Mouse (Mus musculus) lung, adult 2 months (tissue): ENCODE data around the gene Psip1.

Experiments
- CTCF ChIP-seq: fragments of 200-500 bp; IDR thresholded peaks from 2 replicates; pipeline ENCODE4 v1.5.1; 2011; ENCODE audit warnings: mild to moderate bottlenecking, low read length, control low read depth; ENCODE audit not compliant: insufficient read depth
- POLR2A ChIP-seq: fragments of 200-500 bp; IDR thresholded peaks from 2 replicates; pipeline ENCODE4 v1.6.1; 2011; ENCODE audit warnings: low read depth, mild to moderate bottlenecking, control low read depth, low read length, borderline replicate concordance; ENCODE audit errors: extremely low read depth

DNA sequence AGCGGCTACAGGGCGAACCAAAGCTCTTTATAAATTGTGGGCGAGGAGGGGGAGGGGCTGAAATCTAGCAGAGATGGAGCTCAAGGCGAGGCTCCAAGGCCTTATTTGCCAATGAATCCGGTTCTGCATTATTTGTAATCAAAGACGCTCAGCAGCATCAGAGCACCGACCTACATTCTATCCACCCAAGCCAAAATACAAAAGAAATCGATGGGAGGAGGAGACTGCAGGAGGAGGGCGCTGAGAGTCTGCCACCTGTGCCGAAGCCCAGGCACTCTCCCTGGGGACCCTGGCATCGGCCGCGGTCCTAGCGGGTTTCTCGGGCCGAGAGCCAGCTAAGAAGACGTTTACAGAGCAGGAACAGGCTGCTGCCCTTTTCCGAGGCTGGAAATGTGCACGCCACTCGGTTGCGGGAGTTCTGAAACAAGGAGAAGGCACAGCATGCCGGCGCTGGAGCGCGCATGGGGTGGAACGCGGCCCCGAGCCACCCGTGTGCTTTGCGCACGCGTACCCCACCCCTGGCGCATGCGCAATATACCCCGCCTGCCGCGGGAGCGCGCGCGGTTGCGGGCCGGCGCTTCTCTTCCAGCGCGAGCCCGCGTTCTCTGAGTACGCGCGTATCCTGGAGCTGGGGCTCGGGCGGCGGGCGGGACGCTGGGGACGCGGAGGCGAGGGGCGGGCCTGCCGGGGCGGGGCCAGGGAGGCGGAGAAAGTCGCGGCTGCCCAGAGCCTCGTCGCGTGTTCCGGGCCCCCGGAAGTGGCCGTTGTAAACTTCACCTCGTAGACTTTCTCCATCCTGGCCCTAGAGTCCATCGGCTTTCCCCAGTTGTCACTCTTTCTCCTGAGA lies 38.8 kb upstream of the Psip1 start, which contains the start of gene Ccdc171:
- TF ChIP-seq CTCF: no peak
- TF ChIP-seq POLR2A: peak; percentile 94
